Mouse (Mus musculus) neural tube, embryonic 13.5 days (tissue): ENCODE measurements around the gene B3gnt2. TPM values are rescaled to one million over a fixed set of nuclear protein-coding genes. Genes with fewer than 3 reads are reported as not detected.

Source experiments
- ATAC-seq: fragments of 200-750 bp; cut with Nextera tagmentation; 2 replicates; pipeline ENCODE4 v1.8.0; 2017; ENCODE audit warnings: low read depth, mild to moderate bottlenecking, moderate TSS enrichment, moderate library complexity
- H3K27ac ChIP-seq: fragments of 300-500 bp; sonication (generic); replicated peaks from 2 replicates; pipeline ENCODE4 v1.5.1; 2015; ENCODE audit warnings: moderate library complexity, mild to moderate bottlenecking, inconsistent platforms
- H3K27me3 ChIP-seq: fragments of 300-500 bp; sonication (generic); 2 replicates; pipeline ENCODE4 v1.6.1; 2015; ENCODE audit warnings: mild to moderate bottlenecking, inconsistent platforms
- H3K36me3 ChIP-seq: fragments of 300-500 bp; sonication (generic); 2 replicates; pipeline ENCODE4 v1.6.1; 2015; ENCODE audit warnings: mild to moderate bottlenecking, inconsistent platforms
- H3K4me1 ChIP-seq: fragments of 300-500 bp; sonication (generic); replicated peaks from 2 replicates; pipeline ENCODE4 v1.6.1; 2015; ENCODE audit warnings: inconsistent platforms
- H3K4me2 ChIP-seq: fragments of 300-500 bp; sonication (generic); 2 replicates; pipeline ENCODE4 v1.6.1; 2015; ENCODE audit warnings: inconsistent platforms, mild to moderate bottlenecking, moderate library complexity
- H3K4me3 ChIP-seq: fragments of 300-500 bp; sonication (generic); 2 replicates; pipeline ENCODE4 v1.5.1; 2015; ENCODE audit warnings: mild to moderate bottlenecking, inconsistent platforms
- H3K9ac ChIP-seq: fragments of 300-500 bp; sonication (generic); 2 replicates; pipeline ENCODE4 v1.6.1; 2015; ENCODE audit warnings: moderate library complexity, mild to moderate bottlenecking, inconsistent platforms
- H3K9me3 ChIP-seq: fragments of 300-500 bp; sonication (generic); 2 replicates; pipeline ENCODE4 v1.6.1; 2016; ENCODE audit warnings: inconsistent platforms
- WGBS: fragments of 180-500 bp; shearing (Covaris S2); methylation state at CpG from one replicate; pipeline ENCODE4 v1.1.7; 2015; 5-methylcytosine and 5-hydroxymethylcytosine counted together
- polyA plus RNA-seq: library from polyadenylated mRNA; unstranded; fragments of >200 nt; fragmentation: Nextera tagmentation; extraction: Ambion mirVana; gene quantifications from 2 replicates; pipeline ENCODE4 v1.2.1, GENCODE M21; 2015

B3gnt2 gene
- polyA plus RNA-seq, 1 experiment from 2014 or later = 2.0 TPM

DNA sequence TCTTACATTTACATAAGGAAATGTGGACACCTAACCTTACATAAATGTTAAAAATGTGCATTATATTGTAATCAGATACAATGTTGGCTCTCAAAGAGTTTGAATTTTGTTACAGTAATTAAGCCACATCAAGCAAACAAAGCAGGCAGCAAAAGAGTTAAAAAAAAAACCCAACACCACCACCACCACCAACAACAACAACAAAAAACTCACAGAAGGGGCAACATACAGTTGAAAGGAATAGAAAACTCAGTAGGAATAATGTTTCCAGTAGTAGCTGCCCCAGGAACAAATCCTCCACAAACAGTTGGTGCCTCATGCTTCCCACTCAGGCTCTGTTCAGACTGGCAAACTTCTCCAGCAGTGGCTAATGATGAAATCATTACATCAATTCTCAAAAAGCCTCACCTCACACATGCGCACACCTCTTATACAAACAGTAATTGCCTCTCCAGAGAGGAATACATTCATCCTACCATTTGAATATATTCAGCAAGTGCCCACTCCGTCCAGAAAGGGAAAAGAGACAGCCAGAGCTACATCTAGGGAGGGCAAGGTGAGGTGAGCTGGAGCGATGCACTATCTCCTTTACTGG is 4.3 kb downstream of the B3gnt2 start:
- WGBS = 75% methylated on average over 3 of the region's 3 CpGs
- no peak overlapping the region for H3K4me2 ChIP-seq
- peaks cover 57% of the 10 kb centered on the region for H3K27me3 ChIP-seq
- H3K36me3 ChIP-seq = no peaks in the 10 kb centered on the region
- peaks cover 25% of the 10 kb centered on the region for H3K4me1 ChIP-seq
- H3K9me3 ChIP-seq = no peaks in the 10 kb centered on the region
- ATAC-seq = no peak
- no peak overlapping the region for H3K27ac ChIP-seq
- H3K9ac ChIP-seq = no peak overlapping the region
- no peak overlapping the region for H3K4me3 ChIP-seq

GRCm38 (mm10) chr11:22854571-22854970 is 6.2 kb downstream of the B3gnt2 start:
- peaks cover 16% of the 10 kb centered on the region for H3K4me1 ChIP-seq
- ATAC-seq = no peak
- H3K9me3 ChIP-seq = no peaks in the 10 kb centered on the region
- H3K27me3 ChIP-seq = peaks cover 38% of the 10 kb centered on the region
- H3K4me3 ChIP-seq = no peak overlapping the region
- WGBS = 84% methylated on average over 4 of the region's 4 CpGs
- H3K27ac ChIP-seq = no peak overlapping the region
- H3K4me2 ChIP-seq = no peak overlapping the region
- H3K9ac ChIP-seq = no peak overlapping the region
- H3K36me3 ChIP-seq = no peaks in the 10 kb centered on the region

- H3K9me3 ChIP-seq = no peaks in the 10 kb centered on the region
- WGBS = 25% methylated on average over 2 of the region's 2 CpGs
- no peaks in the 10 kb centered on the region for H3K36me3 ChIP-seq
- H3K4me3 ChIP-seq = no peak overlapping the region
- H3K27me3 ChIP-seq = peaks cover 29% of the 10 kb centered on the region
- no peak overlapping the region for H3K27ac ChIP-seq
- ATAC-seq = no peak
- H3K9ac ChIP-seq = no peak overlapping the region
- H3K4me2 ChIP-seq = no peak overlapping the region
- H3K4me1 ChIP-seq = peaks cover 9% of the 10 kb centered on the region
Measured at GRCm38 (mm10) chr11:22853477-22854157, 7.1 kb downstream of the B3gnt2 start.

DNA sequence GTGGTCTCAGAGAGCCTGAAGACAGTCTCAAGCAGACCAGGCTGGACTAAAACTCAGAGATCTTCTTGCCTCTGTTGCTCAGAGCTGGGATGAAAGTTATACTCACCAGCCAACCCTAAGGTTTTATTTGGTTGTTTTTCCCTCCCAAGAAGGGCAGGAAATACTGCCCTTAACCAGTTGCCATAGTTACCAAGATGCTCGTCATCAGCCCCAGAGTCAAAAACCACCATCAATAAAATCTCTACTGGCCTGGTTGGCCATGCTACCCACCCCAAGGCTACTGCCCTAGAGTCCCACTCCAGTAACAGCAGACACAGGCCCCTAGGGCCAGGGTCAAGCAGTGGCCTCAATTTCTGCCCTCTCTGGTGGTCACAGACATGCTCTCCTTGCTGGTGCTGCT is 8.3 kb downstream of the B3gnt2 start:
- no peak overlapping the region for H3K9ac ChIP-seq
- H3K4me2 ChIP-seq = no peak overlapping the region
- H3K9me3 ChIP-seq = no peaks in the 10 kb centered on the region
- no peak for ATAC-seq
- H3K36me3 ChIP-seq = no peaks in the 10 kb centered on the region
- H3K27ac ChIP-seq = no peak overlapping the region
- H3K4me1 ChIP-seq = no peaks in the 10 kb centered on the region
- no peak overlapping the region for H3K4me3 ChIP-seq
- WGBS = 60% methylated on average over 1 of the region's 1 CpGs
- H3K27me3 ChIP-seq = peaks cover 18% of the 10 kb centered on the region

DNA sequence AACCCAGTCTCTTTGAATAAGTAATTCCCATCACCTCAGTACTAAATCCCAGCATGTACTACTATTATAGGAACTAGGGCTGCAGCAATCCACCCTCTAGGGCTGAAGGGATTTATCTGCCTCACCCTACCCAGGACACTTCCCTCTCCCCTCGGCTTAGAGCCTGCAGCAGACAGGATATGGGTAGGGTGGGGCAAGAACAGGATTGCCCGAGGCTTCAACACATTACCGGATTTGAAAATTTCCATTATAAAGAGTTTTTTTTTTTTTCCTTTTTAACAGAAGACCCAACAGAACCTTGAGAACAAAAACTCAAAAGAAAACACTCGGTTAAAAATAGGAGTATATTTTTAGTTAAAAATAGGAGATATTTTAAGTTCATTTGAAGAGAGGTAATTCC is 9.3 kb downstream of the B3gnt2 start:
- H3K9me3 ChIP-seq = no peaks in the 10 kb centered on the region
- WGBS = 59% methylated on average over 4 of the region's 4 CpGs
- ATAC-seq = no peak

GRCm38 (mm10) chr11:22850077-22850476 is 10.7 kb downstream of the B3gnt2 start:
- Histone ChIP-seq H3K4me3 (no peak overlapping the region), H3K9ac (no peak overlapping the region), H3K27ac (no peak overlapping the region), H3K27me3 (peaks cover 3% of the 10 kb centered on the region; the same call in 1 of the 2 replicates), H3K36me3 (no peaks in the 10 kb centered on the region), H3K4me2 (no peak overlapping the region), H3K4me1 (peaks cover 7% of the 10 kb centered on the region), H3K9me3 (no peaks in the 10 kb centered on the region)
- no peak for ATAC-seq
- WGBS = 89% methylated on average over 4 of the region's 4 CpGs

More for the DNA sequence above, 9.3 kb downstream of the B3gnt2 start:
- no peak overlapping the region for H3K4me2 ChIP-seq
- H3K4me1 ChIP-seq = peaks cover 2% of the 10 kb centered on the region; the same call in 1 of the 2 replicates
- H3K27me3 ChIP-seq = peaks cover 7% of the 10 kb centered on the region
- no peak overlapping the region for H3K4me3 ChIP-seq
- H3K9ac ChIP-seq = no peak overlapping the region
- H3K36me3 ChIP-seq = no peaks in the 10 kb centered on the region
- no peak overlapping the region for H3K27ac ChIP-seq

- Histone ChIP-seq H3K9ac (no peak overlapping the region), H3K4me3 (no peak overlapping the region), H3K36me3 (no peaks in the 10 kb centered on the region), H3K4me2 (no peak overlapping the region), H3K9me3 (no peaks in the 10 kb centered on the region), H3K27me3 (no peaks in the 10 kb centered on the region), H3K4me1 (peaks cover 7% of the 10 kb centered on the region), H3K27ac (no peak overlapping the region)
- WGBS = 86% methylated on average over 5 of the region's 5 CpGs
- ATAC-seq = no peak
Measured at GRCm38 (mm10) chr11:22848649-22849195, 12.0 kb downstream of the B3gnt2 start.

DNA sequence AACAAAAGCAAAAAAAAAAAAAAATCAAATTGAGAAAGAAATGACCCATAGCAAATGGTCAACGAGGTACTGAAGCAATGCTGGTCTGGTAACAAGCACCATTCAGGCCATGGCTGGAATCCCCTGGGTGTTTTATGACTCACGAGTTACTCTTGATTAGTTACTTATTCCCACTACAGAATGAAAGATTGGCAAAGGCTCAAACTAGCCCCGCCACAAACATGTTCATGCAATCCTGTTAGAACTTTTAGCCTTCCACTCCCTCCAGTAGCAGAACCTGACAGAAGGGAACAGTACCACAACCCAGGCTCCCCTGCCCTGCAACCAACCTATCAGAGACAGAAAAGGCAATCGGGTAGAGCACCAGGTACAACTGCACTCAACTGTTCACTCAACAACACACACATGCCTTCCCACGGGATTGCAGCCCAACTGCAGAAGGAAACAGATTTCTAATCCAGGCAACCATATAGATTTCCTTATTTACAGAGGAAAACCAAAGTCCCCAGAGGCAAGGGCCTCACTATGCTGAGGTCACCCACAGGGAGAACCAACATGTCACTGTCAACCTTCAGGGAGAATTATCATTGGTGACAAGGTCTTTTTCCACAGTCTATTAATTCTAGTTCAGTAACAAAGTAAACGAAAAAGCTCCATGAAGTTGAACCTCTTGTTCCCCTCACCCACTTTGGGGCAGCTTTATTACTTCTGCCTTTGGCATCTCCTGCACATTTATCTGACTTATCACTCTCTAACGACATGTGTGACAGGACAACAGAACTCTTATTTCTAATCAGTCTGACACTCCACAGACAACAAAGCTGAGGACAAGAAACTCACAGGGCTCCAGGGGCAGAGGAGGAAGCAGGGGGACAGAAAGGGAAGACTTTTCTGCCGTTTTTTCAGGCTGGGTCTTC is 12.8 kb downstream of the B3gnt2 start:
- Histone ChIP-seq H3K4me2 (no peak overlapping the region), H3K9ac (no peak overlapping the region), H3K9me3 (no peaks in the 10 kb centered on the region), H3K27me3 (no peaks in the 10 kb centered on the region), H3K4me3 (no peak overlapping the region), H3K36me3 (no peaks in the 10 kb centered on the region), H3K4me1 (peaks cover 7% of the 10 kb centered on the region), H3K27ac (no peak overlapping the region)
- ATAC-seq = no peak
- 48% methylated on average over 8 of the region's 8 CpGs for WGBS

GRCm38 (mm10) chr11:22846960-22847731 is 13.6 kb downstream of the B3gnt2 start:
- H3K4me1 ChIP-seq = peaks cover 7% of the 10 kb centered on the region
- H3K27ac ChIP-seq = no peak overlapping the region
- no peak for ATAC-seq
- WGBS = 74% methylated on average over 8 of the region's 8 CpGs
- H3K36me3 ChIP-seq = no peaks in the 10 kb centered on the region
- H3K9me3 ChIP-seq = no peaks in the 10 kb centered on the region
- H3K9ac ChIP-seq = no peak overlapping the region
- no peaks in the 10 kb centered on the region for H3K27me3 ChIP-seq
- no peak overlapping the region for H3K4me3 ChIP-seq
- H3K4me2 ChIP-seq = no peak overlapping the region

- ATAC-seq = no peak
- H3K4me2 ChIP-seq = no peak overlapping the region
- no peaks in the 10 kb centered on the region for H3K36me3 ChIP-seq
- no peaks in the 10 kb centered on the region for H3K27me3 ChIP-seq
- H3K4me1 ChIP-seq = peaks cover 7% of the 10 kb centered on the region
- H3K9me3 ChIP-seq = no peaks in the 10 kb centered on the region
- no peak overlapping the region for H3K9ac ChIP-seq
- no peak overlapping the region for H3K27ac ChIP-seq
- no peak overlapping the region for H3K4me3 ChIP-seq
- WGBS = 46% methylated on average over 6 of the region's 6 CpGs
Measured at GRCm38 (mm10) chr11:22846093-22846835, 14.5 kb downstream of the B3gnt2 start.
